Mouse (Mus musculus): ENCODE data around the gene Prok2. TPM values are rescaled to one million over a fixed set of nuclear protein-coding genes. Genes with fewer than 3 reads are reported as not detected.

The Prok2 gene
- 0.18 TPM in 1 of 2 replicates, not detected in the other for polyA plus RNA-seq (2014; fragmentation: Nextera tagmentation; extraction: Ambion mirVana)

DNA sequence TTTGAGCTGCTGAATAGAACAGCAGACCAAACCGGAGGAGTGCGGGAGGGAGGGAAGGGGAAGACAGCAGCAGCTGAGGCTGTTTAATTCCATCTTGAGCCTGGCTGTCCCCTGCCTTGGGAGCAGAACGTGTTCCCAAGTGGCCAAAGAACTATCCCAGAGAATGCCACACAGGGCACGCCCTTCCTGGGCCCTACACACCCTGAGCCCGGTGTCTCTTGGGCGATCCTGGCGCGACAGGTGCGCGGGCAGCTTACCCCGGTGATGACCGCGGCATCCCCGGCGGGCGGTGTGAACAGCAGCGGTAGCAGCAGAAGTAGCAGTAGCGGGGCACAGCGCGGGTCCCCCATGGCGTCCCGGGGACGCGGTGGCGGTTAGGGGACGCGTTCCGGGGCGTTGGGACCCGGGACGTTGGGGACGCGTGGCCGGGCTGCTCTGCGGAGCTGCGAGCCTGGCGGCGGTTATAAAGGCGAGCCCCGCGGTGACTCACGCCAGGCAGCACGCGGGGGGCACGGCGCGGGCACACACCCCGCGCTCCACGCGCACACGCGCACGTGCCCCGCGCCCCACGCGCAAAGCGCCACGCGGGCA lies at the start of gene Prok2:
Prok2 (minus strand) TSS at position 422 of the 591 bp plus-strand sequence.
- WGBS = under 1% methylated on average over 55 of the region's 61 CpGs
- H3K36me3 ChIP-seq (replicated peaks; ENCODE audit: control insufficient read depth, insufficient read depth) = no peaks in the 10 kb centered on the region
- no peak within 1 kb of the TSS for H3K27ac ChIP-seq
- peaks cover 52% of the 10 kb centered on the region for H3K27me3 ChIP-seq (ENCODE audit: control insufficient read depth, insufficient read depth, low read length)
- DNase-seq (ENCODE audit: low spot score) = no peak
- H3K9me3 ChIP-seq (ENCODE audit: control insufficient read depth, low read length) = no peaks in the 10 kb centered on the region
- peak within 1 kb of the TSS; percentile 52 for H3K9ac ChIP-seq
- H3K4me3 ChIP-seq (replicated peaks; ENCODE audit: low read length) = peak within 1 kb of the TSS; percentile 45
- ATAC-seq (ENCODE audit: low FRiP score) = no peak; the same call in 1 of the 2 replicates
- peaks cover 11% of the 10 kb centered on the region; the same call in 1 of the 2 replicates for H3K4me1 ChIP-seq (replicated peaks; ENCODE audit: control insufficient read depth, insufficient read depth, low read length)
- peak within 1 kb of the TSS; percentile 89 for H3K4me2 ChIP-seq (replicated peaks)

DNA sequence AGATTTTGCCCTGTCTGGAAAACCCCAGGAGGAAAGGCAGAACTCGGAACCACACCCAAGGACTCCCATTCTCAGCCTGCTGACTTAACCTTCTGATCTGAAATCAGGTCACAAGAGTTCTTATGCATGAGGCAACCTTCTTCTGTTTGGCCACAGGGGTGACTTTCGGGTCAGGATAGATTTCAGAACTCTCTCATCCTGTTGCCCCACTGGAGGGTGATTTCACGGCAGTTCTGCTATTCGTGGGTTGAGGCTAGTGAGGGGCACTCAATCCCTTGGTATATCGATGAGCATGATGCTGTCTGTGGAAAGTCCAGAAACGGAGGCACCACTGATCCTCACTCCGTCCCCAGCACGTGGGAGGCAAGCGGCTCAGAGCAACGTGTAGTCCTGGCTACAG lies 48.5 kb upstream of the Prok2 start:
- Histone ChIP-seq H3K4me3 (replicated peaks; ENCODE audit: low read length) (no peak overlapping the region), H3K36me3 (replicated peaks; ENCODE audit: control insufficient read depth, insufficient read depth) (no peaks in the 10 kb centered on the region), H3K4me1 (replicated peaks; ENCODE audit: control insufficient read depth, insufficient read depth, low read length) (no peaks in the 10 kb centered on the region), H3K27me3 (ENCODE audit: control insufficient read depth, insufficient read depth, low read length) (no peaks in the 10 kb centered on the region), H3K27ac (no peak overlapping the region), H3K4me2 (replicated peaks) (no peak overlapping the region), H3K9me3 (ENCODE audit: control insufficient read depth, low read length) (no peaks in the 10 kb centered on the region), H3K9ac (no peak overlapping the region)
- WGBS = 74% methylated on average over 10 of the region's 10 CpGs
- ATAC-seq (ENCODE audit: low FRiP score) (no peak), DNase-seq (ENCODE audit: low spot score) (no peak)

GRCm38 (mm10) chr6:99768495-99768894 lies 42.3 kb upstream of the Prok2 start:
- ATAC-seq (ENCODE audit: low FRiP score) (no peak), DNase-seq (ENCODE audit: low spot score) (no peak)

DNA sequence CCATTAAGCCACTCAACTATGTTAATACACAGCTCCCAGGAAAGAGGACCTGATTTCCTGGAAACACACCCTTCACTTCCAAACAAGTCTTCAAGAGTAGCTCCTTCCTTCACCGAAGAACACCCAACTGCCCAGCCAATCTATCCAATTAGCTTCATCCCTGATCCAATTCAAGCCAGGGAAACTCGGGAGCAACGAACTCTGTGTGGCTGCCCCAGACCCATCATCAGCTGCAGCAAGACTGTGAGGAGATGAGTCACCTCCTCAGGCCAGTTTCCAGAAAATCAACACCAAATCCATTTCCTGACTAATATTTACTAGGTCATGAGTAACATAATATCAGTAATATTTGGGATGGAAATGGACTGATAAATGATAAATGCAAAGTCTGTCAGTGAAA lies 38.7 kb upstream of the Prok2 start:
- Histone ChIP-seq H3K9me3 (ENCODE audit: control insufficient read depth, low read length) (no peaks in the 10 kb centered on the region), H3K9ac (no peak overlapping the region), H3K4me3 (replicated peaks; ENCODE audit: low read length) (no peak overlapping the region), H3K36me3 (replicated peaks; ENCODE audit: control insufficient read depth, insufficient read depth) (no peaks in the 10 kb centered on the region), H3K27me3 (ENCODE audit: control insufficient read depth, insufficient read depth, low read length) (0 out of 2 replicates have a peak, but pooled peaks cover 3% of the 10 kb centered on the region), H3K4me1 (replicated peaks; ENCODE audit: control insufficient read depth, insufficient read depth, low read length) (peaks cover 9% of the 10 kb centered on the region; the same call in 1 of the 2 replicates), H3K27ac (no peak overlapping the region), H3K4me2 (replicated peaks) (no peak overlapping the region)
- WGBS = 90% methylated on average over 3 of the region's 3 CpGs
- ATAC-seq (ENCODE audit: low FRiP score) (no peak), DNase-seq (ENCODE audit: low spot score) (no peak)

More at GRCm38 (mm10) chr6:99768495-99768894, 42.3 kb upstream of the Prok2 start:
- no peak overlapping the region for H3K9ac ChIP-seq
- H3K27ac ChIP-seq = no peak overlapping the region
- H3K4me2 ChIP-seq (replicated peaks) = no peak overlapping the region
- no peaks in the 10 kb centered on the region for H3K36me3 ChIP-seq (replicated peaks; ENCODE audit: control insufficient read depth, insufficient read depth)
- no peak overlapping the region for H3K4me3 ChIP-seq (replicated peaks; ENCODE audit: low read length)
- H3K9me3 ChIP-seq (ENCODE audit: control insufficient read depth, low read length) = no peaks in the 10 kb centered on the region
- no peaks in the 10 kb centered on the region for H3K4me1 ChIP-seq (replicated peaks; ENCODE audit: control insufficient read depth, insufficient read depth, low read length)
- 0 out of 2 replicates have a peak, but pooled peaks cover 3% of the 10 kb centered on the region for H3K27me3 ChIP-seq (ENCODE audit: control insufficient read depth, insufficient read depth, low read length)
- 20% methylated on average over 5 of the region's 5 CpGs for WGBS

- H3K4me2 ChIP-seq (replicated peaks) = no peak overlapping the region
- 0 out of 2 replicates have a peak, but pooled peaks cover 3% of the 10 kb centered on the region for H3K27me3 ChIP-seq (ENCODE audit: control insufficient read depth, insufficient read depth, low read length)
- no peaks in the 10 kb centered on the region for H3K9me3 ChIP-seq (ENCODE audit: control insufficient read depth, low read length)
- H3K4me1 ChIP-seq (replicated peaks; ENCODE audit: control insufficient read depth, insufficient read depth, low read length) = peaks cover 9% of the 10 kb centered on the region; the same call in 1 of the 2 replicates
- peak overlapping the region; percentile 14 for H3K27ac ChIP-seq
- no peaks in the 10 kb centered on the region for H3K36me3 ChIP-seq (replicated peaks; ENCODE audit: control insufficient read depth, insufficient read depth)
- no peak overlapping the region for H3K4me3 ChIP-seq (replicated peaks; ENCODE audit: low read length)
- no peak for ATAC-seq (ENCODE audit: low FRiP score)
- no peak overlapping the region for H3K9ac ChIP-seq
- WGBS = 37% methylated on average over 14 of the region's 14 CpGs
- peak; percentile 32 for DNase-seq (ENCODE audit: low spot score)
These were observed 36.1 kb upstream of the Prok2 start for GRCm38 (mm10) chr6:99762069-99762985.

DNA sequence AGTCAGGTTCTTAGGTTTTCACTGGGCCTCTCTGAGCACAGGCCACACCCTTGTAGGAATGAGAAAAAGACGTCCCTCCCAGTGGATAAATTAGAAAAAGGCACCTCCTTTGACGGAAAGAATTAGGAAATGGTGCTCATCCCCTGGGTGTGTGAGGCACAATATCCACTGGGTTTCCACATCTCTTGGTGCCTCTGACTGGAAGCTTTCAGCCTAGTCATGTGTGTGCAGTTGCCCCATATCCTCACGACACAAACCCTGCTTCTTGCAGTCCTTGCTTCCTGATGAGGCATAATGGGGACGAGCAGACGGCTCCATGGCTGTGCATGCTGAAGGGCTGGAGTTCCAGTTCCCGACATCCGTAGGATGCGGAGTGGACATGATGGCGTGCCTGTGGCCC lies 29.9 kb upstream of the Prok2 start:
- no peaks in the 10 kb centered on the region for H3K36me3 ChIP-seq (replicated peaks; ENCODE audit: control insufficient read depth, insufficient read depth)
- no peaks in the 10 kb centered on the region for H3K9me3 ChIP-seq (ENCODE audit: control insufficient read depth, low read length)
- no peak overlapping the region for H3K9ac ChIP-seq
- ATAC-seq (ENCODE audit: low FRiP score) = no peak
- 0 out of 2 replicates have a peak, but pooled peaks cover 4% of the 10 kb centered on the region for H3K27me3 ChIP-seq (ENCODE audit: control insufficient read depth, insufficient read depth, low read length)
- no peak overlapping the region for H3K4me3 ChIP-seq (replicated peaks; ENCODE audit: low read length)
- H3K4me2 ChIP-seq (replicated peaks) = no peak overlapping the region
- H3K27ac ChIP-seq = no peak overlapping the region
- 93% methylated on average over 9 of the region's 9 CpGs for WGBS
- no peaks in the 10 kb centered on the region for H3K4me1 ChIP-seq (replicated peaks; ENCODE audit: control insufficient read depth, insufficient read depth, low read length)
- no peak for DNase-seq (ENCODE audit: low spot score)

GRCm38 (mm10) chr6:99751308-99751707 lies 25.1 kb upstream of the Prok2 start:
- 46% methylated on average over 6 of the region's 6 CpGs for WGBS
- Histone ChIP-seq H3K9ac (no peak overlapping the region), H3K4me3 (replicated peaks; ENCODE audit: low read length) (no peak overlapping the region), H3K27me3 (ENCODE audit: control insufficient read depth, insufficient read depth, low read length) (0 out of 2 replicates have a peak, but pooled peaks cover 4% of the 10 kb centered on the region), H3K36me3 (replicated peaks; ENCODE audit: control insufficient read depth, insufficient read depth) (no peaks in the 10 kb centered on the region), H3K9me3 (ENCODE audit: control insufficient read depth, low read length) (no peaks in the 10 kb centered on the region), H3K4me1 (replicated peaks; ENCODE audit: control insufficient read depth, insufficient read depth, low read length) (no peaks in the 10 kb centered on the region), H3K4me2 (replicated peaks) (no peak overlapping the region), H3K27ac (no peak overlapping the region)
- DNase-seq (ENCODE audit: low spot score) (no peak), ATAC-seq (ENCODE audit: low FRiP score) (no peak)

GRCm38 (mm10) chr6:99746275-99746674 lies 20.1 kb upstream of the Prok2 start:
- H3K27me3 ChIP-seq (ENCODE audit: control insufficient read depth, insufficient read depth, low read length) = no peaks in the 10 kb centered on the region
- H3K4me3 ChIP-seq (replicated peaks; ENCODE audit: low read length) = no peak overlapping the region
- H3K36me3 ChIP-seq (replicated peaks; ENCODE audit: control insufficient read depth, insufficient read depth) = no peaks in the 10 kb centered on the region
- no peaks in the 10 kb centered on the region for H3K4me1 ChIP-seq (replicated peaks; ENCODE audit: control insufficient read depth, insufficient read depth, low read length)
- no peak overlapping the region for H3K4me2 ChIP-seq (replicated peaks)
- H3K27ac ChIP-seq = no peak overlapping the region
- WGBS = 86% methylated on average over 5 of the region's 5 CpGs
- no peak overlapping the region for H3K9ac ChIP-seq
- H3K9me3 ChIP-seq (ENCODE audit: control insufficient read depth, low read length) = no peaks in the 10 kb centered on the region
- no peak for DNase-seq (ENCODE audit: low spot score)
- ATAC-seq (ENCODE audit: low FRiP score) = no peak

DNA sequence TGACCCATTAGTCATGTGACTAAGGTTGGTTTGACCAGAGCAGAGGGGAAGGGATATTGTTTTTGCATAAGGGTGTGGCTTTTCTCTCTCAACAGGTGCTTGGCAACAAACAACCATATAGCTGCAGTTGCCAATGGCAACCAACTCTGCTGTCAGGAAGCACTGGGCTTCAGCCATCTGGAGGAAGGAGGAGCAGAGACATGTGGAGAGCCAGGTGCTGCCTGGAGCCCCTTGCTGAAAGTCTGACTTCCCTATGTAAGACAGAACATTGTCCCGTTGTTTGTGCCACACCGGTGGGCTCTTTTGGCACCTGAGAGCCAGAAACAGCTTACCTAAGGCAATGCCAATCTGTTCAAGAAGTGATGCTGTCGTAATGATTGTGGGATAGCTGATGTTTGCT lies 16.7 kb upstream of the Prok2 start:
- no peak overlapping the region for H3K4me3 ChIP-seq (replicated peaks; ENCODE audit: low read length)
- no peak overlapping the region for H3K4me2 ChIP-seq (replicated peaks)
- no peak overlapping the region for H3K9ac ChIP-seq
- H3K4me1 ChIP-seq (replicated peaks; ENCODE audit: control insufficient read depth, insufficient read depth, low read length) = no peaks in the 10 kb centered on the region
- no peaks in the 10 kb centered on the region for H3K36me3 ChIP-seq (replicated peaks; ENCODE audit: control insufficient read depth, insufficient read depth)
- ATAC-seq (ENCODE audit: low FRiP score) (no peak), DNase-seq (ENCODE audit: low spot score) (no peak)
- H3K9me3 ChIP-seq (ENCODE audit: control insufficient read depth, low read length) = no peaks in the 10 kb centered on the region
- no peaks in the 10 kb centered on the region for H3K27me3 ChIP-seq (ENCODE audit: control insufficient read depth, insufficient read depth, low read length)
- H3K27ac ChIP-seq = no peak overlapping the region
- WGBS = 79% methylated on average over 3 of the region's 3 CpGs
